Mouse (Mus musculus) CH12.LX (cell line): ENCODE measurements around the gene Cnpy3. TPM values are rescaled to one million over a fixed set of nuclear protein-coding genes. Genes with fewer than 3 reads are reported as not detected.

Experiments
- DNase-seq: peaks from one replicate; pipeline ENCODE4 v3.0.0-alpha.2; 2013; ENCODE audit errors: extremely low read depth
- H3K27ac ChIP-seq: 2 replicates; pipeline ENCODE4 v1.5.1; 2012; ENCODE audit warnings: low read depth, mild to moderate bottlenecking, control low read depth, moderate library complexity; ENCODE audit not compliant: insufficient read depth
- H3K27me3 ChIP-seq: replicated peaks from 2 replicates; pipeline ENCODE3; 2012; ENCODE audit warnings: inconsistent platforms
- H3K36me3 ChIP-seq, 2 experiments: replicated peaks in 1 of 2; 2 replicates each; pipeline versions ENCODE3 to v1.6.1; 2012; ENCODE audit warnings: inconsistent platforms in 1 of 2, low read length in 1 of 2, mild to moderate bottlenecking in 1 of 2, mixed read lengths in 1 of 2, moderate library complexity in 1 of 2; ENCODE audit not compliant: control insufficient read depth in 1 of 2, insufficient read depth in 1 of 2
- H3K4me1 ChIP-seq, 2 experiments: 2 replicates each; pipeline ENCODE4 v1.6.1; 2012; ENCODE audit warnings: inconsistent platforms in 1 of 2, moderate library complexity in 1 of 2; ENCODE audit not compliant: insufficient read depth in 2 of 2, control insufficient read depth in 1 of 2
- H3K4me2 ChIP-seq: 2 replicates; pipeline ENCODE4 v1.6.1; 2012; ENCODE audit warnings: low read depth, mild to moderate bottlenecking, control low read depth; ENCODE audit not compliant: poor library complexity, insufficient read depth, severe bottlenecking
- H3K4me3 ChIP-seq, 3 experiments: fragments of 150-350 bp in 1 of 3; sonication (generic) in 1 of 3; replicated peaks in 1 of 3; 2 replicates each; pipeline versions ENCODE3 to v1.5.1; 2011 to 2012; ENCODE audit warnings: low read depth in 2 of 3, low read length in 2 of 3, mild to moderate bottlenecking in 2 of 3, moderate library complexity in 2 of 3, control low read depth in 1 of 3, improper control_type of control experiment in 1 of 3, inconsistent platforms in 1 of 3, mixed read lengths in 1 of 3; ENCODE audit not compliant: poor library complexity in 1 of 3
- H3K79me2 ChIP-seq: replicated peaks from 2 replicates; pipeline ENCODE4 v1.6.1; 2012; ENCODE audit warnings: mild to moderate bottlenecking, moderate library complexity; ENCODE audit not compliant: control insufficient read depth, poor library complexity, insufficient read depth, severe bottlenecking; ENCODE audit errors: extremely low read depth
- H3K9ac ChIP-seq: 2 replicates; pipeline ENCODE4 v1.6.1; 2012; ENCODE audit warnings: low read depth, mild to moderate bottlenecking, control low read depth, moderate library complexity; ENCODE audit not compliant: insufficient read depth
- H3K9me3 ChIP-seq: replicated peaks from 2 replicates; pipeline ENCODE3; 2012; ENCODE audit warnings: low read length, inconsistent platforms, mixed read lengths
- JUND ChIP-seq: conservative IDR thresholded peaks from 2 replicates; pipeline ENCODE4 v1.6.1; 2011; ENCODE audit warnings: low read depth, low read length, improper control_type of control experiment
- MAFK ChIP-seq: IDR thresholded peaks from 2 replicates; pipeline ENCODE4 v1.6.1; 2011; ENCODE audit warnings: low read length, improper control_type of control experiment; ENCODE audit not compliant: insufficient replicate concordance
- MXI1 ChIP-seq: IDR thresholded peaks from 2 replicates; pipeline ENCODE4 v1.6.1; 2011; ENCODE audit warnings: mild to moderate bottlenecking, low read depth, low read length, improper control_type of control experiment
- NRF1 ChIP-seq: IDR thresholded peaks from 2 replicates; pipeline ENCODE4 v1.6.1; 2014; ENCODE audit warnings: low read depth, mild to moderate bottlenecking, inconsistent platforms, low read length, improper control_type of control experiment, moderate library complexity
- dilution Hi-C: fragments of 300-500 bp; cut with MboI; formaldehyde crosslinking; loops from 2 replicates; pipeline ENCODE4 v1.14.3; 2020; ENCODE audit warnings: low sequenced_read_pairs; ENCODE audit not compliant: extremely low pct_unique_long_range_greater_than_20kb, extremely low pct_ligation_motif_present
- in situ Hi-C: fragments of 300-500 bp; cut with MboI; formaldehyde crosslinking; loops from 3 replicates; pipeline ENCODE4 v1.14.3; 2019; ENCODE audit warnings: low sequenced_read_pairs, low pct_ligation_motif_present, low pct_unique_long_range_greater_than_20kb, mixed read lengths
- polyA plus RNA-seq: library from polyadenylated mRNA; unstranded; fragments of >175 nt; gene quantifications from 2 replicates; pipeline ENCODE4 v1.2.1, GENCODE M21; 2012; ENCODE audit warnings: low read depth; ENCODE audit not compliant: insufficient read length
- total RNA-seq, 2 experiments: library from RNA; depleted of rRNA; stranded (reverse); fragments of 300-350 nt in 1 of 2; fragments of >200 nt in 1 of 2; gene quantifications; 2 replicates each; pipeline ENCODE4 v1.2.3; 2012 to 2014

The Cnpy3 gene
- total and polyA plus RNA-seq, 3 experiments = 78.6 to 102 (median 94.8) TPM

GRCm38 (mm10) chr17:46685913-46686312 is 66.1 kb downstream of the Cnpy3 start:
- dilution Hi-C loops = no loop called here
- TF ChIP-seq JUND (no peak), MAFK (no peak), NRF1 (no peak), MXI1 (no peak)
- TF ChIP-seq, all 38 proteins: peak for 0
- no peaks in the 10 kb centered on the region for H3K9me3 ChIP-seq
- no peak overlapping the region for H3K27ac ChIP-seq
- no peak for DNase-seq
- H3K4me3 ChIP-seq = no peak overlapping the region
- H3K9ac ChIP-seq = no peak overlapping the region
- no peaks in the 10 kb centered on the region for H3K27me3 ChIP-seq
- peaks cover 49 to 82% of the 10 kb centered on the region in 2 experiments for H3K36me3 ChIP-seq
- no peaks in the 10 kb centered on the region for H3K79me2 ChIP-seq
- no peak overlapping the region for H3K4me2 ChIP-seq
- in situ Hi-C loops = no loop called here
- peaks cover 3 to 9% of the 10 kb centered on the region in 2 experiments; a peak in 3 of 4 replicates for H3K4me1 ChIP-seq

Other genes with a start within 250 kb of the Cnpy3 start
- gene Cul9, start 205.8 kb downstream of the Cnpy3 start, total RNA-seq (2012; rRNA removed) = 0.08 TPM in 2 replicates
- 0.05 TPM in 1 of 2 replicates, not detected in the other for gene Cul9, start 205.8 kb downstream of the Cnpy3 start, total RNA-seq (2014; rRNA removed)
- gene Cul9, start 205.8 kb downstream of the Cnpy3 start, polyA plus RNA-seq = 0.27 and 0.65 TPM in 2 replicates
- gene Srf, start 196.0 kb downstream of the Cnpy3 start, total RNA-seq (2012; rRNA removed) = 38.2 and 48.1 TPM in 2 replicates
- gene Srf, start 196.0 kb downstream of the Cnpy3 start, total RNA-seq (2014; rRNA removed) = 40.8 and 54.5 TPM in 2 replicates
- gene Srf, start 196.0 kb downstream of the Cnpy3 start, polyA plus RNA-seq = 60.1 and 81.6 TPM in 2 replicates
- gene Ptk7, start 122.7 kb downstream of the Cnpy3 start, total RNA-seq (2012; rRNA removed) = 2.9 and 4.8 TPM in 2 replicates
- gene Ptk7, start 122.7 kb downstream of the Cnpy3 start, total RNA-seq (2014; rRNA removed) = 0.11 and 0.14 TPM in 2 replicates
- gene Ptk7, start 122.7 kb downstream of the Cnpy3 start, polyA plus RNA-seq = 0.20 and 0.29 TPM in 2 replicates
- 7.8 and 10.7 TPM in 2 replicates for gene Klc4, start 106.2 kb downstream of the Cnpy3 start, total RNA-seq (2012; rRNA removed)
- 6.6 and 8.3 TPM in 2 replicates for gene Klc4, start 106.2 kb downstream of the Cnpy3 start, total RNA-seq (2014; rRNA removed)
- gene Klc4, start 106.2 kb downstream of the Cnpy3 start, polyA plus RNA-seq = 6.7 and 7.8 TPM in 2 replicates
- gene Mrpl2, start 106.0 kb downstream of the Cnpy3 start, total RNA-seq (2012; rRNA removed) = 235 and 238 TPM in 2 replicates
- gene Mrpl2, start 106.0 kb downstream of the Cnpy3 start, total RNA-seq (2014; rRNA removed) = 128 and 130 TPM in 2 replicates
- 158 and 201 TPM in 2 replicates for gene Mrpl2, start 106.0 kb downstream of the Cnpy3 start, polyA plus RNA-seq
- gene Cul7, start 101.9 kb downstream of the Cnpy3 start, total RNA-seq (2012; rRNA removed) = 76.0 and 82.5 TPM in 2 replicates
- gene Cul7, start 101.9 kb downstream of the Cnpy3 start, total RNA-seq (2014; rRNA removed) = 33.3 and 37.7 TPM in 2 replicates
- 65.9 and 68.1 TPM in 2 replicates for gene Cul7, start 101.9 kb downstream of the Cnpy3 start, polyA plus RNA-seq
- gene Rrp36, start 77.9 kb downstream of the Cnpy3 start, total RNA-seq (2012; rRNA removed) = 46.1 and 55.0 TPM in 2 replicates
- 53.6 and 55.2 TPM in 2 replicates for gene Rrp36, start 77.9 kb downstream of the Cnpy3 start, total RNA-seq (2014; rRNA removed)
- 38.1 and 49.3 TPM in 2 replicates for gene Rrp36, start 77.9 kb downstream of the Cnpy3 start, polyA plus RNA-seq
- gene Mea1, start 73.4 kb downstream of the Cnpy3 start, total RNA-seq (2012; rRNA removed) = 94.3 and 106 TPM in 2 replicates
- 68.3 and 73.8 TPM in 2 replicates for gene Mea1, start 73.4 kb downstream of the Cnpy3 start, total RNA-seq (2014; rRNA removed)
- gene Mea1, start 73.4 kb downstream of the Cnpy3 start, polyA plus RNA-seq = 86.1 and 110 TPM in 2 replicates
- gene Klhdc3, start 71.3 kb downstream of the Cnpy3 start, total RNA-seq (2012; rRNA removed) = 66.7 and 72.3 TPM in 2 replicates
- 15.9 and 19.5 TPM in 2 replicates for gene Klhdc3, start 71.3 kb downstream of the Cnpy3 start, total RNA-seq (2014; rRNA removed)
- gene Klhdc3, start 71.3 kb downstream of the Cnpy3 start, polyA plus RNA-seq = 126 and 130 TPM in 2 replicates
- 57.7 and 63.8 TPM in 2 replicates for gene Ppp2r5d, start 47.1 kb downstream of the Cnpy3 start, total RNA-seq (2012; rRNA removed)
- gene Ppp2r5d, start 47.1 kb downstream of the Cnpy3 start, total RNA-seq (2014; rRNA removed) = 56.2 and 59.0 TPM in 2 replicates
- gene Ppp2r5d, start 47.1 kb downstream of the Cnpy3 start, polyA plus RNA-seq = 70.6 and 75.4 TPM in 2 replicates
- 27.8 and 31.8 TPM in 2 replicates for gene Pex6, start 40.8 kb downstream of the Cnpy3 start, total RNA-seq (2012; rRNA removed)
- gene Pex6, start 40.8 kb downstream of the Cnpy3 start, total RNA-seq (2014; rRNA removed) = 13.7 and 14.1 TPM in 2 replicates
- gene Pex6, start 40.8 kb downstream of the Cnpy3 start, polyA plus RNA-seq = 23.2 and 26.5 TPM in 2 replicates
- gene Gnmt, start 23.0 kb downstream of the Cnpy3 start, total RNA-seq (2012; rRNA removed) = 0.13 and 0.25 TPM in 2 replicates
- 0.38 TPM in 1 of 2 replicates, not detected in the other for gene Gnmt, start 23.0 kb downstream of the Cnpy3 start, total RNA-seq (2014; rRNA removed)
- 0.71 and 1.2 TPM in 2 replicates for gene Gnmt, start 23.0 kb downstream of the Cnpy3 start, polyA plus RNA-seq
- 0.34 and 0.59 TPM in 2 replicates for gene Ptcra, start 11.5 kb upstream of the Cnpy3 start, total RNA-seq (2012; rRNA removed)
- gene Ptcra, start 11.5 kb upstream of the Cnpy3 start, total RNA-seq (2014; rRNA removed) = 0.17 TPM in 1 of 2 replicates, not detected in the other
- 0.56 and 0.71 TPM in 2 replicates for gene Ptcra, start 11.5 kb upstream of the Cnpy3 start, polyA plus RNA-seq
- gene 2310039H08Rik, start 20.4 kb upstream of the Cnpy3 start, total RNA-seq (2012; rRNA removed) = 47.0 and 65.8 TPM in 2 replicates
- gene 2310039H08Rik, start 20.4 kb upstream of the Cnpy3 start, total RNA-seq (2014; rRNA removed) = 52.5 and 79.3 TPM in 2 replicates
- 28.1 and 33.3 TPM in 2 replicates for gene 2310039H08Rik, start 20.4 kb upstream of the Cnpy3 start, polyA plus RNA-seq
- 160 and 202 TPM in 2 replicates for gene Rpl7l1, start 30.5 kb upstream of the Cnpy3 start, total RNA-seq (2012; rRNA removed)
- 261 and 301 TPM in 2 replicates for gene Rpl7l1, start 30.5 kb upstream of the Cnpy3 start, total RNA-seq (2014; rRNA removed)
- gene Rpl7l1, start 30.5 kb upstream of the Cnpy3 start, polyA plus RNA-seq = 296 and 383 TPM in 2 replicates
- 7.1 and 7.4 TPM in 2 replicates for gene Bicral, start 106.3 kb upstream of the Cnpy3 start, total RNA-seq (2012; rRNA removed)
- 2.4 and 3.0 TPM in 2 replicates for gene Bicral, start 106.3 kb upstream of the Cnpy3 start, total RNA-seq (2014; rRNA removed)
- gene Bicral, start 106.3 kb upstream of the Cnpy3 start, polyA plus RNA-seq = 5.0 and 5.9 TPM in 2 replicates
- gene Tbcc, start 138.5 kb upstream of the Cnpy3 start, total RNA-seq (2012; rRNA removed) = 27.8 and 32.8 TPM in 2 replicates
- gene Tbcc, start 138.5 kb upstream of the Cnpy3 start, total RNA-seq (2014; rRNA removed) = 19.4 and 21.6 TPM in 2 replicates
- 15.1 and 16.4 TPM in 2 replicates for gene Tbcc, start 138.5 kb upstream of the Cnpy3 start, polyA plus RNA-seq
- gene Prph2, start 158.2 kb upstream of the Cnpy3 start, total RNA-seq (2012; rRNA removed) = not detected in 2 replicates
- gene Prph2, start 158.2 kb upstream of the Cnpy3 start, total RNA-seq (2014; rRNA removed) = not detected in 2 replicates
- gene Prph2, start 158.2 kb upstream of the Cnpy3 start, polyA plus RNA-seq = not detected in 2 replicates